Mouse (Mus musculus): ENCODE results near the gene Hmg20b. TPM values are rescaled to one million over a fixed set of nuclear protein-coding genes. Genes with fewer than 3 reads are reported as not detected.
A peak's percentile ranks its signal among the peaks of the same experiment; 100 is the strongest.

Gene Hmg20b
- polyA plus RNA-seq, 1 experiment = 80.2 TPM

- Histone ChIP-seq H3ac (ENCODE audit: control insufficient read depth, insufficient read length) (no peak overlapping the region), H3K79me2 (ENCODE audit: control insufficient read depth, insufficient read depth) (no peaks in the 10 kb centered on the region), H3K36me3 (ENCODE audit: control insufficient read depth, insufficient read depth) (peaks cover 13% of the 10 kb centered on the region), H3K27me3 (ENCODE audit: control insufficient read depth, insufficient read depth, insufficient read length) (no peaks in the 10 kb centered on the region), H3K4me2 (ENCODE audit: low read depth) (no peak overlapping the region), H3K4me3 (no peak overlapping the region)
- TF ChIP-seq REST (IDR thresholded peaks at IDR 0.05; ENCODE audit: insufficient read depth, insufficient read length) (no peak), POLR2AphosphoS2 (IDR thresholded peaks at IDR 0.05; ENCODE audit: insufficient read length, low read depth) (peak; percentile 68), MAX (IDR thresholded peaks at IDR 0.05; ENCODE audit: low read depth) (no peak), TCF3 (IDR thresholded peaks at IDR 0.05; ENCODE audit: insufficient read length, low read depth) (no peak), POLR2A (IDR thresholded peaks at IDR 0.05; ENCODE audit: insufficient read length, low read depth) (peak; percentile 10)
These were observed 43.3 kb upstream of the Hmg20b start for GRCm38 (mm10) chr10:81393456-81394063.

GRCm38 (mm10) chr10:81392781-81393185 is 42.5 kb upstream of the Hmg20b start, which contains the start of gene Smim24:
Gene Smim24 (plus strand): TSS chr10:81393051.
- Histone ChIP-seq H3K79me2 (ENCODE audit: control insufficient read depth, insufficient read depth) (no peaks in the 10 kb centered on the region), H3K4me3 (no peak within 1 kb of the TSS), H3K36me3 (ENCODE audit: control insufficient read depth, insufficient read depth) (peaks cover 8% of the 10 kb centered on the region), H3ac (ENCODE audit: control insufficient read depth, insufficient read length) (no peak within 1 kb of the TSS), H3K4me2 (ENCODE audit: low read depth) (no peak within 1 kb of the TSS), H3K27me3 (ENCODE audit: control insufficient read depth, insufficient read depth, insufficient read length) (no peaks in the 10 kb centered on the region)
- TF ChIP-seq POLR2AphosphoS2 (IDR thresholded peaks at IDR 0.05; ENCODE audit: insufficient read length, low read depth) = peak; percentile 78
- no peak for TF ChIP-seq SRF (IDR thresholded peaks at IDR 0.05; ENCODE audit: control insufficient read depth, insufficient read length, low read depth)
- TF ChIP-seq POLR2A (IDR thresholded peaks at IDR 0.05; ENCODE audit: insufficient read length, low read depth) = peak; percentile 25

- H3K79me2 ChIP-seq (ENCODE audit: control insufficient read depth, insufficient read depth) = no peaks in the 10 kb centered on the region
- TF ChIP-seq MYOG (IDR thresholded peaks at IDR 0.05; ENCODE audit: control insufficient read depth in 1 of 3, insufficient read depth in 1 of 3, insufficient read length in 2 of 3, low read depth in 2 of 3) (no peak), POLR2AphosphoS2 (IDR thresholded peaks at IDR 0.05; ENCODE audit: insufficient read length, low read depth) (peak; percentile 68)
These were observed 42.0 kb upstream of the Hmg20b start for GRCm38 (mm10) chr10:81392270-81392669.

GRCm38 (mm10) chr10:81390678-81390965 is 40.3 kb upstream of the Hmg20b start:
- Histone ChIP-seq H3K36me3 (ENCODE audit: control insufficient read depth, insufficient read depth) (peaks cover 17% of the 10 kb centered on the region), H3K4me3 (no peak overlapping the region), H3K79me2 (ENCODE audit: control insufficient read depth, insufficient read depth) (peaks cover 3% of the 10 kb centered on the region), H3K4me2 (ENCODE audit: low read depth) (no peak overlapping the region), H3ac (ENCODE audit: control insufficient read depth, insufficient read length) (no peak overlapping the region), H3K27me3 (ENCODE audit: control insufficient read depth, insufficient read depth, insufficient read length) (no peaks in the 10 kb centered on the region)
- TF ChIP-seq MYOD1 (IDR thresholded peaks at IDR 0.05; ENCODE audit: control insufficient read depth in 1 of 3, insufficient read length in 2 of 3, low read depth in 2 of 3) (no peak), USF1 (IDR thresholded peaks at IDR 0.05; ENCODE audit: low read depth) (no peak), SRF (IDR thresholded peaks at IDR 0.05; ENCODE audit: control insufficient read depth, insufficient read length, low read depth) (no peak), TCF12 (IDR thresholded peaks at IDR 0.05; ENCODE audit: insufficient read depth, poor library complexity, severe bottlenecking) (no peak), E2F4 (IDR thresholded peaks at IDR 0.05; ENCODE audit: insufficient read depth) (no peak), POLR2A (IDR thresholded peaks at IDR 0.05; ENCODE audit: insufficient read length, low read depth) (no peak), REST (IDR thresholded peaks at IDR 0.05; ENCODE audit: insufficient read depth, insufficient read length) (no peak), POLR2AphosphoS2 (IDR thresholded peaks at IDR 0.05; ENCODE audit: insufficient read length, low read depth) (no peak), TCF3 (IDR thresholded peaks at IDR 0.05; ENCODE audit: insufficient read length, low read depth) (no peak), MYOG (IDR thresholded peaks at IDR 0.05; ENCODE audit: control insufficient read depth in 1 of 3, insufficient read depth in 1 of 3, insufficient read length in 2 of 3, low read depth in 2 of 3) (no peak), CEBPB (IDR thresholded peaks at IDR 0.05; ENCODE audit: insufficient read depth, poor library complexity, severe bottlenecking) (no peak), MAX (IDR thresholded peaks at IDR 0.05; ENCODE audit: low read depth) (no peak)

More at GRCm38 (mm10) chr10:81392270-81392669, 42.0 kb upstream of the Hmg20b start:
- no peak overlapping the region for H3K4me3 ChIP-seq
- no peak overlapping the region for H3ac ChIP-seq (ENCODE audit: control insufficient read depth, insufficient read length)
- no peaks in the 10 kb centered on the region for H3K27me3 ChIP-seq (ENCODE audit: control insufficient read depth, insufficient read depth, insufficient read length)
- peaks cover 8% of the 10 kb centered on the region for H3K36me3 ChIP-seq (ENCODE audit: control insufficient read depth, insufficient read depth)
- H3K4me2 ChIP-seq (ENCODE audit: low read depth) = no peak overlapping the region

GRCm38 (mm10) chr10:81389801-81390677 is 39.8 kb upstream of the Hmg20b start:
- Histone ChIP-seq H3K4me3 (no peak overlapping the region), H3K36me3 (ENCODE audit: control insufficient read depth, insufficient read depth) (peaks cover 17% of the 10 kb centered on the region), H3K79me2 (ENCODE audit: control insufficient read depth, insufficient read depth) (peaks cover 9% of the 10 kb centered on the region), H3K27me3 (ENCODE audit: control insufficient read depth, insufficient read depth, insufficient read length) (no peaks in the 10 kb centered on the region), H3ac (ENCODE audit: control insufficient read depth, insufficient read length) (no peak overlapping the region), H3K4me2 (ENCODE audit: low read depth) (no peak overlapping the region)
- TF ChIP-seq POLR2AphosphoS2 (IDR thresholded peaks at IDR 0.05; ENCODE audit: insufficient read length, low read depth) (peak; percentile 23), SRF (IDR thresholded peaks at IDR 0.05; ENCODE audit: control insufficient read depth, insufficient read length, low read depth) (no peak), TCF3 (IDR thresholded peaks at IDR 0.05; ENCODE audit: insufficient read length, low read depth) (no peak)

All from myocyte (in vitro differentiated cells).